Mouse (Mus musculus): ENCODE measurements around the gene E2f6.

DNA sequence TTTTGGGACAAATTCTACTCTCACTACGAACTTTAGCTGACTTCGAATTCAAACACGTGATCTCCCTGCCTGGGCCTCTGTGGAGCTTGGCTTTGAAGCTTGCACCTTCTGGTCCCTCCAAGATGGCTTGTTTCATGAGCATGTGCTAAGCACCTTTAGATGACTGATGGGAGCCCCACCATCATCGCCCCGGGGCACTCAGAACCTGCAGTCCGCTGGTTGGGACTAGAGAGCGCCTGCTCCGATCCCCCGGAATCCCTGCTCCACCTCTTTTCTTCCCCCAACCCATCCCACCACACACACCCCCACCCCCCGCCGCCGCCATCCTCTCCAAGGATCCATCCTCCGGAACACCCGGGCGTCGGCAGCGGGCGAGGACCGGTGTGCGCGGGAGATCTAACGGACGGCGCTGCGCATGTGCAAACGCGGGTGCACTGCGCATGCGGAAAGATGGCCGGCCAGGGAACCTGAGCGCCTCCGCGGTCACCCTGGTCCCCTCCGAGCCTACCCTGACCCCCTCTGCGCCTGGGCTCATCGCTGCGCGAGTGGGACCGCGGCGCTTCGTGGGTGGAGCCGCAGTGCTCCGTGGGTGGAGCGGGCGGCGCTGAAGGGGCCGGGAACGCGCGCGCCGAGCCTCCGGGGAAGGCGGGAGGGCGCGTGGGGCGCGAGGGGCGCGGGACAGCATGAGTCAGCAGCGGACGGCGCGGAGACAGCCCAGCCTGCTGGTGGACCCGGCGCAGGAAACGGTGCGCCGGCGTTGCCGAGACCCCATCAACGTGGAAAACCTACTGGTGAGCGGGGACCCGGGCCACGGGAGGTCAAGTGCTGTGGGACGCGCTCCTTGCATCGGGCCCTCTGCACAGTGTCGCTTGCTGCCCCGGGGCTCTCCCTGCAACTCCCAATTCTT is at the start of gene E2f6:
- peak; percentile 69 for TF ChIP-seq POLR2A (IDR thresholded peaks at IDR 0.05; ENCODE audit: low read depth, low read length)
- TF ChIP-seq ZC3H11A (IDR thresholded peaks at IDR 0.05; ENCODE audit: low read depth, low read length) = no peak
- TF ChIP-seq PAX5 (IDR thresholded peaks at IDR 0.05; ENCODE audit: low read length) = no peak
- TF ChIP-seq CTCF (conservative IDR thresholded peaks at IDR 0.05 in 1 of 2, IDR thresholded peaks at IDR 0.05 in 1 of 2; ENCODE audit: low read depth in 2 of 2, low read length in 2 of 2) = no peak
- no peak for TF ChIP-seq USF1 (IDR thresholded peaks at IDR 0.05; ENCODE audit: low read depth, low read length)
- TF ChIP-seq RAD21 (IDR thresholded peaks at IDR 0.05; ENCODE audit: low read depth, low read length) = no peak
- TF ChIP-seq NRF1 (IDR thresholded peaks at IDR 0.05; ENCODE audit: low read depth, low read length) = peak; percentile 91
- TF ChIP-seq HCFC1 (IDR thresholded peaks at IDR 0.05; ENCODE audit: low read depth, low read length) = no peak
- TF ChIP-seq ZNF384 (IDR thresholded peaks at IDR 0.05; ENCODE audit: low read depth, low read length) = no peak
- no peak for TF ChIP-seq EP300 (IDR thresholded peaks at IDR 0.05; ENCODE audit: low read length)
